Mouse (Mus musculus): Measurements from ENCODE around the gene Upk2.
"Not testable (repeated sequence)": the region's sequence is repeated elsewhere in the genome, so short reads cannot be mapped to it uniquely, and the experiment has no call there.

The Upk2 gene

GRCm38 (mm10) chr9:44408693-44409092 is 46.1 kb downstream of the Upk2 start:
- DNase-seq (ENCODE audit: low spot score in 2 of 2) = not testable (repeated sequence)

GRCm38 (mm10) chr9:44407752-44408097 is 47.1 kb downstream of the Upk2 start:
- DNase-seq (ENCODE audit: low spot score in 2 of 2) = no peak

GRCm38 (mm10) chr9:44406906-44407751 is 47.6 kb downstream of the Upk2 start, which contains the start of the genes Rps25 and Trappc4:
Gene Rps25 (plus strand): TSS chr9:44407139.
Gene Trappc4 (minus strand): TSS chr9:44407600.
- peak; percentile 88 to 90 for DNase-seq (ENCODE audit: low spot score in 2 of 2)

- DNase-seq (ENCODE audit: low spot score in 2 of 2) = no peak
Observed at GRCm38 (mm10) chr9:44405011-44405410, 49.8 kb downstream of the Upk2 start.

All from urinary bladder, adult 18-20 months (tissue).